Mouse (Mus musculus) erythroblast, adult 5-6 weeks (primary cell): ENCODE results near the gene F5. TPM values are rescaled to one million over a fixed set of nuclear protein-coding genes. Genes with fewer than 3 reads are reported as not detected.
"Not testable (repeated sequence)": the region's sequence is repeated elsewhere in the genome, so short reads cannot be mapped to it uniquely, and the experiment has no call there.

Source experiments
- ATAC-seq: replicated peaks from 2 replicates; pipeline ENCODE4 v1.8.0; 2016; ENCODE audit warnings: moderate number of reproducible peaks, mild to moderate bottlenecking, moderate TSS enrichment, inconsistent platforms; ENCODE audit not compliant: poor library complexity, low FRiP score, severe bottlenecking
- total RNA-seq, 2 experiments: library from RNA; stranded (forward) in 1 of 2; stranded (reverse) in 1 of 2; fragments of 150-400 nt in 1 of 2; fragments of 200-764, 138-1000 nt in 1 of 2; gene quantifications; 2 replicates each; pipeline versions ENCODE4 v1.2.3 to v1.2.4; 2015 to 2017; ENCODE audit warnings: low replicate concordance in 2 of 2

The F5 gene
- total RNA-seq, 2 experiments from 2014 or later: 6.2 to 15.8 TPM

DNA sequence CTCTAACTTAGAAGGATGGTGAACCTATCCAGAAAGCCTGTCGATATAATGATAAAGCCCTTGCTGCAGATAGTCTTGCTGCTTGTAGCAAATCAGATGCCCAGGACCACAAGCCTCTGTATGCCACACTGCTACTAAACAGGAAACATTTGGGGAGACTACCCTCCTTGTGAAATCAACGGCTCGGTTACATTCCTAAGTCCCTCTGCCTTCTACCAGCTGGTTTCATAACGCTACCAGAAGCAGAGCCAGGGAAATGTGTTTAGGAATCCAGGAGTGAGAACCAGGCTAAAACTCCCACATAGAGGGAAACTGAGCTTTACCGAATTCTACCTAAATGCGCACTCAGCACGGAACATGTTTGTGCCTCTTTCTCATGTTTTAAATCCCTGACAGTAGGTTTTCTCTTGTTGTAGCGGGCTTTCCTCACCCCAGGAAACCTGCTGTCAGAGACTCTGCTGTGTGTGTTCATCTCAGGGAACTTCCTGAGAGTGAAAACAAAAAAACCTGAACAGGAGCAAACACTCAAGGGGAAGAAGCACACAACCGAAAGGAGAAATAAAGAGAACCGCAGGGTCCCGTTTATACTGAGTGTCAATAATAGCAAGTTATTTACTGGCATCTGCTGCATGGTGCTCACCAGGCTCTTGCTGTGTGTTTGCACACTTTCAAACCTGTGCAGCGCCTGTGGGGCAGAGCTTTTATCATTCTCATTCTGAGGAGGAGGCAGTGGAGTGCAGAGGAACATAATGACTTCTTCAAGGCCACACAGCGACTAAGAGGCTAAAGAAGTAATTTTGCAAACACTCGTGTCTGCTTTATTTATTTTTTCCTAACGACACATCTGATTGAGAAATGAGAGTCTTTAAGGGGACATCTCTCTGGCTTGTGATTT lies 66.4 kb downstream of the F5 start:
- ATAC-seq: no peak

DNA sequence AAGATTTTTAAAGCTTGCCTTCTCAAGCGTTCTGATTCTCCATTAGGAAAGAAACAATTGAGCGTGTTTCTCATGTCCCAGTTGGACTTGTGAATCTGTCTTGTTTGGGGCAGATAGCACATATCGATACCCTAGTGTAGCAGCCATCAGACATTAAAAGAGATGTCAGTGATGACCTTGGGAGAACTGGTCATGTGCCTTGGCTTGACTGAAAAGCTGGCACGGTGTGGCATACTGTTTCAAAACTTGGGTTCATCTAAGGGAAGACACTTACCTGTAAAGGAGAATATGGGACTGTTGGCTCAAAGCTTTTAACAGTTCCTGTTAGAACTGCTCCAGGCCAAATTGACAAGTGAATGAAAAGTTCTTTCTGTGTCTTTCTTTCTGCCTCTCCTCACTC lies 68.6 kb downstream of the F5 start:
- no peak for ATAC-seq

DNA sequence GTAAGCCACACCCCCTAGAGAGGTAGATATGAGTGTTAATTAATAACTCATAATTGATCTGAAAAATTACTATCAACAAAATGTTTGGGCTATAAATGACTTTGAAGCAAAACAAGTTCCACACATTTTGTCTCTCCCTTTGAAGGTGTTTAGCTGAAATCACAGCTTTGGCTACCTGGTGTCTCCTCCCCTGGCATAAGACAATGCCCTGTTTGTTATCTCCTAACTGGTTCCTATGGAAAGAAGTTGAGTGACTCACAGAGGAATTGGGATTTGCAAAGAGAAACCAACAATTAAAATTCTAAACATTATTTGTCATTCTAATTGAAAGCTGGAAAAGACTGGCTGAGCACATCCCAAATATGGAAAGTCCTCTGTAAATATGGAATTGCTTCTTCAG lies 71.5 kb downstream of the F5 start:
- no peak for ATAC-seq

DNA sequence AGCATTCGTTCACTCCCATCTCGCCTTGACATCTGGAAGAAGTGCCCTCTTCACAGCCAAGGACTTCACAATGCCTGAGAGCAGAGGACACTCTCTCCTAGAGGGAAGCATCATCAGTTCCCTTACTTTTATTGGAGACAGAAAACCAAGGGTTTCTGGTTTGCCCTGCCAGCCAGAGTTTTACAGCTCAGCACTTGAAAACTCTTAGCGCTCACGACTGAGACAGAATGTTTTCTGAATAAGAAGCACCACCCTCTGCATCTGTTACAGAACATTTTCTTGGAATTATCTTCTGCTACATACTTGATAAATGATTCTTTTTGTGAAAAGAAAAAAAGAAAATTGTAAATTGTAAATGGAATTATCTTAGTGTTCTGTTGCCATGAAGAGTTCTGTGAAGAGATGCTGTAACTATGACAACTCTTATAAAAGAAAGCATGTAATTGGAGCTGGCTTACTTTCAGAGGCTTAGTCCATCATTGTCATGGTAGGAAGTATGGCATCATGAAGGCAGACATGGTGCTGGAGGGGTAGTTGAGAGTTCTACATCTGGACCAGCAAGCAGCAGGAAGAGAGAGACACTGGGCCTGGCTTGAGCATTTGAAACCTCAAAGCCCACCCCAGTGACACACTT lies 80.4 kb downstream of the F5 start:
- not testable (repeated sequence) for ATAC-seq

DNA sequence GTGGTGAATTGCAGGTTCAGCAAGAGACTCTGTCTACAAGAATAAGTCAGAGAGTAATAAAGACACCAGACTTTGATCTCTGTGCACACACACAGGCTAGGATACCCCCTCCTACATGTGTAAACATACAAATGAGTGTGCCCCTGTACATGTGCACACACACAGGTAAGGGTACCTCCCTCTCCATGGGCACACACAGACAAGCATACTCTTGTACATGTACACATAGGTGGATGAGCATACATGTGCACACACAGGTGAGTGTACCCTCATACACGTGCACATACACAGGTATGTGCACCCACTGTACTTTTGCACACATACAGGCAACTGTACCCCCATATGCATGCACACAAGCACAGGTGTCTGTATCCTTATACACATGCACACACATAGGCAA lies 81.8 kb downstream of the F5 start:
- ATAC-seq: no peak

DNA sequence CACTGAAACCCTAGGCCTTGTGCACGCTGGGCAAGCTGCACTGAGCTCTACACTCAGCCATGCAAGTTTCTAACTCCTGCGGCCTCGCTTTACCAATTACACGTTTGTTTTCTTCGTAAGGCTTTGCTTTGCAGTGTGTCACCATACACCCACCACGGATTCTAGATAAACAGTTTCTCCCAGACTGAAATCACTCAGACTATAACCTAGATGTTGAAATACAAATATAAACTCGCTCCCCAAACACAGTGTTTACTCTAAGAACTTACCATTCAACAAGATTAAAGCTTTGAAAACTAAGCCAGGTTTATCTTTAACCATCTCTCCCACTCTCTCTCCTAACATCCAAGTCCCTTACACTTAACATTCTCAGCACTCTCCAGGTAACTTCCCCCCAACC lies 83.4 kb downstream of the F5 start:
- ATAC-seq: no peak

DNA sequence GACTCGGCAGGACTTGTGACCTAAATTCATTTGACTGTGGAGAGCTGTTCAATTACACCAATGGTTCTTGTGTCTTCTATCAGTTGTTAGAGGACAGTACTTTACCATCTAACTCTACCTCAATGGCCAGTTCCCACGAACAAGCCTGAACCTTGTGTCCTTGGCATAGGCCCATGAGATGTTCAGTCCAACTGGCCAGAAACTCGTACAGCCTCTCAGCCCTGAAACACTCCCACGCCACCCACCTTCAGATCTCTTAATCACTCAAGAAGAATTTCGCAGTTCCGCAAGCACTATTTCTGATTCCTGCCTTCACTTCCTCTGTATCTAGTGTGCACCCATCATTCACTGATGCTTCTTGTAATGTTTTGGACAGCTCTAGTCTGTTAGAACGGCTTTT lies 84.4 kb downstream of the F5 start:
- ATAC-seq: no peak

DNA sequence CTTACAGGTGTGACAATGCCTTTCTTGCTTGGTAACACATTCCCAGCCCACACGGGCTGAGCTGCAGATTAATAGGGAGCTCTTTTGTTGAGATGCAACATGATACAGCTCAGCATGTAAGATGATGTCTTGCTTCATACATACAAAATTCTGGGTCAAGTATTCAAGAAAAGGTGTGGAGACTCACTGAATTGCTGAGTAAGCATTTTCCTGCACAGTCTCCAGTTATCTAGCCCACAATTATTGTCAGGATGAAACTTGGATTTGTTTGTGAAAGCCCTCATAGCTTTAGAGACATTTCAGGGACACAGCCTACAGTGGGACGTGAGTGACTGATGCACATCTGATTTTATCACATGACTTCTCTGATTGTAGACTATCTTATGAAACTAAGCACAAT lies 89.9 kb downstream of the F5 start:
- no peak for ATAC-seq

DNA sequence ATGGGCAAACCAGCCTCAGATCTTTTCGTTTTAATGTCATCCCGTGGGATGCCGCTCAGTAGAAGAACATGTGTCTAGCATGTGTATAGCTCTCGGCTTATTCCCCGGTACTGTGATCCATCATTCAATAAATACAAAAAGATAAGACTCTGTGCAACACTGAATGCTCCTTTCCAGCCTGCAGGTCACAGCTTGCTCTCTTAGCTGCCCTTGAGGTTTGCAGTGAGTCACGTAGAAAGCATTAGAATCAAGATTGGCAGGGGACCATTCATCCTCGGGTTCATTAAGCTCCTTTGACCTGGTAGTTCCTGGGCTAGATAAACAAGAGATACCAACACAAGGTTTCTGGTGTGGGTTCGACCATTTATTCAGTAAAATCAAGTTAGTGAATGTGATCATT lies 91.2 kb downstream of the F5 start:
- no peak for ATAC-seq

DNA sequence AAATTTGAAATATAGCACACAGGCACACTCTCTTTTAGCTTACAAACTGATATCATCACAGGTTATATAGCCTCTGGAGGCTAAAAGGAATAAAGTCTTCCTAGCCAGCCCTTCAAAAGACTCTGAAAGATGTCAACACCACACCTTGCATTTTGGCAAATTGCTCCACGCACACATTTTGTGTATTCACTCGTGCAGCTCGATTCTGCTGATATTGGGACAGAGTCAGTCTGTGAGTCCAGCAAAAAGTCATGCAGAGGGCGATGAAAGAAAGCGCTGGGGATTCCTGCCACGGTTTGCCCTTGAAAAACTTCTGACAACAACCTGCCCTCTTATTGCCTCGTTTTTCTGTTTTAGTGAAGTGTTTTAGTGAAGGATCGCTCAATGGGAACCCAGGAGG lies 95.8 kb downstream of the F5 start:
- ATAC-seq: no peak

DNA sequence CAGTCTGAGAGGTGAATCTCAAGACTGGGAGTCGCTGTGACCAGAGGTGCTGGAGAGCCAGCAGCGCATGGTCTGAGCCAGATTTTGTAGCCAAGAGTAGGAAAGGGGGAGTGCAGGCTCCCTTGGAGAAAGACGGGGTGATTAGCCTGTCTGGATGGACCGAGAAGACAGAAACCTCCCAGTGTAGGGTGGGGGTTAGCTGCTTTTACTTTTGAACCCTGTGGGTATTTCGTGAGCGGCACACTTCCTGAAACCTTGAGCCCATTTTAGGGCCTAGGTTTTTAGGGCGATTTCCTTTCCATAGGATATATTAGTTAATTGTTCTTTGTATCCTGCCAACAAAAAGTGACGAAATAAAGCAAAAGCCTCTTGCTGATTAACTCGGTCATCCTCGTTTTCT lies 96.3 kb downstream of the F5 start:
- ATAC-seq: no peak

DNA sequence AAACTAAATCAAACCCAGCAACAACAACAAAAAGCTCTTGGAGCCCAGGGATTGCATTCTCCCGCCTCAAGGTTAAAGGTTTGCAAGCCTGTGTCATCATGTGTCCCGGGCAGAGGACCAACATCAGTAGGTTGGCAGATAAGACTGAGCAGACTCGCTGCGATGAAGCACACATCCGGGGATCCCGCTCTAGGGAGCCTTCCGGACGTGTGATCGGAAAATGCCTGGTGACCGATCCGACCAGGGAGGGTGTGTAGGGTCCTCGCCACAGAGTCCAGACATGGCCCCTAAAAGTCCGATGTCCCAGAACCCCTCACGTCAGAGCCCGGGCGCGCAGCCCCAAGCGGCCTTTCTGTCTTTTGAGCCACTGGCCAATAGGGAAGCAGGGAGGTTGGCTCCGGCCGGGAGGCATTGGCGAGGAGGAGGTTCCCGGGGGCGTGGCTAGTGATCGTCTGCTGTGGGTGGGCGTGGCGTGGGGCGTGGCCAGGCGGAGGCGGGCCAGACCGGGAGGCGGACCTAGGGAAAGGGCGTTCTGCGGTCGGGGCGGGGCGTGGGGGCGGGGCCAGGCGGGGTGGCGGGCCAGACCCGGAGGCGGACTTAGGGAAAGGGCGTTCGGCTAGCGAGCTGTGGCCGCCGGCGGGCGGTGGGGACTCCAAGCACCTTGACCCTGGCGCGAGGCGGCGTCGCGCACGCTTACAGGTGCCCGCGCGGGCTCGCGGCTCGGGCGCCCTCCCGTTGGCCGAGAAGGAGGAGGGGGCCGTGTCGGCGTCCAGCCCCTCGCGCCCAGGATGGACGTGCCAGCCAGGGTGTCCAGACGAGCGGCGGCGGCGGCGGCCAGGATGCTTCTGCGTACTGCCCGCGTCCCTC lies 97.1 kb downstream of the F5 start, which contains the start of gene Slc19a2:
Gene Slc19a2 (plus strand): TSS at position 582 of the 867 bp plus-strand sequence.
- peak; percentile 91 for ATAC-seq

DNA sequence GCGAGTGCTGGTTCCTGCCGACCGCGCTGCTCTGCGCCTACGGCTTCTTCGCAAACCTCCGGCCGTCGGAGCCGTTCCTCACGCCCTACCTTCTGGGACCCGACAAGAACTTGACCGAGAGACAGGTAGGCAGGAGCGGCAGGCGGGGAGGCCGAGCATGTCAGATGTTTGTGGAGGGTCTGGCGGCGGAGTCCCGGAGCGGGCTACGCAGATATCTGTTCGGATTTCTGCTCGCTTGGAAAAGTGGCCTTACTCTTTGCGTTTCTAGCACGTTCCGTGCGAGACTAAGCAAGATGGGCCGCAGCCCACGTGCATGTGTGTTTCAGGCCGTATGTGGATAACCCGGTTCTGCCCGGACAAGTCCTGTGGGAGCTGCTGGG lies 97.7 kb downstream of the F5 start:
- peak; percentile 39 for ATAC-seq

DNA sequence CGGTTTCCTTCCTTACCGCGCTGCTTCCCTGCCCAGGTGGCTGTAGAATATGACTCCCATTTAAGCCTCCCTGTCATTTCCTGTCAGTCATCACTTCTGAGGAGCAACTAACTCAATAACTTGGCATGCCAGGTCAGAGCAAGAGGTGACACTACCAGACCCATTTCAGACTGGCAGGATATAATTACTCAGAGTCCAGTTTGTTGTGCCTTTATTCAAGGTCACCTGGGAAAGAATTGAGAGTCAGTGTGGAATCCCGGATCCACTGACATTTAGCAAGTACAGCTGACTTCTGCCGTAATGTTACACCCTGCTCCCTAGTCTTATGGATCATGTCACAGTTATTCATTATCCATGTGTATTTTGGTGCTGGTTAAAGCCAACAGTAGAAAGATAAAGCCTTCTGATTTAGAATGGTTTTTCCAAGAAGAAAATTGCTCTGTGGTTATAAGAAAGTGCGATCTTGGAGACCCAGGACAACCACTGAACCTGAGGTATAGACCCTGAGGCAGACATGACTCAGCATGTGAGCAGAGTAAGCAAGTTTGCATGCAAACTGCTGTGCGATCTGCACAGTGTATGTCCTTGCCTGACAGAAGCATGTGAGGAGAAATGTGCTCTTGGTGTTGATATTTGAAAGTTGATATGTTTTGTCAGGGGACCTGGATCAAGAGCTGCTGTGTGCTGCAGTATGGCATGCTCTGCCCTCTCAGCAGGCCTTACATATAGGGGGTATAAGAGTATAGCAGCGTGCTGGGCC lies 98.9 kb downstream of the F5 start:
- no peak for ATAC-seq

DNA sequence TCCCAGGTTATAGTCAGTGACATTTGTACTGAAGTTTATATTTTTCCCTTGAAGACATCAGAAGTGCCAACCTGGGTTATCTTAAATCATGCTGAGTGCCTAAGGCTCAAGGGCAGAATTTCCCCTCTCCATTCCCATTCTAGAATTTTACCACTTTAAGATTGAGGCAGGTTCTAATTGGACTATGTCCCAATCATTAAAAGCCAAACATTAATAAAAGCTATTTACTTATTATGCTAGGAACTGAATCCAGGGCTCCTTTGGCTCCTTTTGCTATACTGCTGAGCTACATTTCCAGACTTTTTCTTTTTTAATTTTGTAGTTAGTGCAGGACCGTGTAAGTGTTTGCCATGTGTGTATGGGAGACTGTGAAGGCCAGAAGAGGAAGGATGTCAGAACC lies 99.8 kb downstream of the F5 start:
- ATAC-seq: no peak

DNA sequence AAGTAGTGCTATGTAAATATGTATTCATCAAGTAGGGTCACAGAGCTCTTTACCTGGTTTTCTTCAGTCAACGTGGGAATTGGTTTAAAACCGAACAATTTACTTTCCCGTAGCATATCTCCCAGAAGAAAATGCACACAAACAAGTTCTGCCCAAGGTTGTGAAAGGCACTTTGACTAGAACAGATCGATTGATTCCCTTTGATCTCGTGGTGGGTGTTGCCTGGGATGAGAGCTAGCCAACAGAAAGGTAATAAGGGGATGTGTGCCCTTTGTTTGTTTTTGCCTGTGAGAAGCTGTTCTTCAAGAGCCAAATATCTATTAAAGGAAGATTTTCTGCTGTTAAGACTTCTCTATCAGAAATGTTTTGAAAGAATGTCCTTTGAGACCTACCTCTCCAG lies 100.9 kb downstream of the F5 start:
- ATAC-seq: no peak

DNA sequence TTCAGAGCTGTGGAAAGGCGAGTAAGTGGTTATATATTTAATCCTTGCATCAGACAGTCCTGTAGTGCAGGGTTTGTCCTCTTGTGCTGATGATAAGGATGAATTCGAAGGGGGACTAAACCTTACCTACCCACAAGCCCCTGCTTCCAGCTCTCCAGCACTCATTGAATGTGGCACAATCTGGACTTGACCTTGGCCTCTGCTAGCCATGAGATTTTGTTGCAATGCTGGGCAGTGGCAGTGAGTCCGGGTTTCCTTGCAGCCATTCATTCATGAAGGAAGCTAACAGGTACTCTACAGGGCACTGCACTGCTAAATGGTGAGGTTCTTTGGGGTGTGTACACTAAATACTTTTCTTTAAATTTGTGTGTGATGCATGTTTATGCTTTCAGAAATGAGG lies 103.2 kb downstream of the F5 start:
- ATAC-seq: no peak

DNA sequence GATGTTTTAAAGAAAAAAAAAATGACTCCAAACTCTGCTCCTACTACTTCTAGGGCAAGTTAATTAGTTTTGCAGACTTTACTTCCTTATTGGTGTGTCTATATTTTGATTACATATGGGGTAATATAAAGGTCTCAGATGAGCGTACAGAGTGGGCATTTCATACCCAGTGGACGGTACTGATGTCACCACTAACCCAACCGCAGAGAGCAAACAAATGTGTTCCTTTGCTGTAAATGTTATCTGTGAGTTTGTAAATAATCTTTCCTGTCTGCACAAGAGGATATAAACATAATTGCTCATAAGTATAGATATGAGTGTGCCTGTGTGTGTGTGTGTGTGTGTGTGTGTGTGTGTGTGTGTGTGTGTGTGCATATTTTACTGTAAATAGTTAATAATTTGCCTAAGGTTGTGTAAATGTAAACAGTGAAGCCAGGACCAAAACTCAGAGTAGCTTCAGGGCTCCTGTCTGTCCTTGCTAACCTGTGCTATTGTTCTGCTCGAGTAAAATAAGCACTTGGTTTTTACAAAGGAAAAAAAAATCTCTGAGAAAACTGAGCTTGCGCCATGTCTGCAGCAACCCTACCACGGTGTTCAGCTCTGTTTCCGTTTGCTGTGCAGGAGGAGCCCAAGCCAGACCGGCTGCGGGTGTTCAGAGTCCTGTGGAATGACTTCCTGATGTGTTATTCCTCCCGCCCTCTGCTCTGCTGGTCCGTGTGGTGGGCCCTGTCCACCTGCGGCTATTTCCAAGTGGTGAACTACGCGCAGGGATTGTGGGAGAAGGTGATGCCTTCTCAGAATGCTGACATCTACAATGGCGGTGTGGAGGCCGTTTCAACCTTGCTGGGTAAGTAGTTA lies 108.8 kb downstream of the F5 start:
- ATAC-seq: no peak

DNA sequence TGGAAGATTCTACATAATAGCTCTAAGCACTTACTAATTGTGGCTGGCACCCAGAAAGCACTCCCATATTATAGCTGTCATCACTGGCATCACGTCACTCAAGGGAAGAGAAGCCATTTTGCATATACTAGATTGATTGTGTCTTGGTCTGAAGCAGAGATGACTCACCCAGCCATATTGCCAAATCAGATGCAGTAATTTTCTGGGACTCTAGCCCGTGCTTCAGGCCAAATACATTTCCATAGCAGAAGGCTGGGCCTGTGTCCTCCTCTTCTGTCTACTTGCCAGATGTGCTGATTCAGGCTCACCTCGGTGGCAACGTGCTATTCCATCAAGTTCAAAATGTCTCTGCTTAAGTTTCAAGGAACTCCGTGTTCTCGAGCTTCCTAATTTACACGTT lies 109.9 kb downstream of the F5 start:
- ATAC-seq: no peak
